Mouse (Mus musculus): ENCODE data around the gene Iqcf6.

Gene Iqcf6

DNA sequence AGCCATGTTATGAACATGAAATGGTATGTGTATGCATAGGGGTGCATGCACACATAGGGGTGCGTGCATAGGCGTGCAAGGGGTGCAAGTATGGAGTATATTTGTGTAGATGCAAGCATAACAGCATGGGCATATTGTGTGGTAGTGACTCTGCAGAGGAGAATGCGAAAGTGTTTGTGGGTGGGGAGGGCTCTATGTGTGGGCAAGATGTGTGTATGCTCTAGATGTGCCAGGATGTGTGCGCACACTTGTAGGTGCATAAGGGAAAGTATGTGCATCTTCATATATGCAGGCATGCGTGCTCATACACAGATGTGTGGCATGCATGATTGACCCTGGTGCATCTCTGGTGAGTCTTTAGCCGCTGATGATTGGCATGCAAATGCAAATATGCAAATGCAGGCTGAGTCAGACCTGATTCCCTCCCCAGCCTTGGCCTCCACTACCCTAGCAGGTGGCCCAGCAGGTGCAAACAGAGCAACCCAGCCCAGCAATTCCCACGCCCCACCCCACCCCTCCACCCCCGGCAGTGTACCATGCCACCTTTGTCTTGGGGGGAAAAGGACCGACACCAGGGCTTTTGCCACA, 19.4 kb downstream of the Iqcf6 start:
- TF ChIP-seq GATA4 (IDR thresholded peaks at IDR 0.05; ENCODE audit: insufficient replicate concordance, low read length), result no peak

DNA sequence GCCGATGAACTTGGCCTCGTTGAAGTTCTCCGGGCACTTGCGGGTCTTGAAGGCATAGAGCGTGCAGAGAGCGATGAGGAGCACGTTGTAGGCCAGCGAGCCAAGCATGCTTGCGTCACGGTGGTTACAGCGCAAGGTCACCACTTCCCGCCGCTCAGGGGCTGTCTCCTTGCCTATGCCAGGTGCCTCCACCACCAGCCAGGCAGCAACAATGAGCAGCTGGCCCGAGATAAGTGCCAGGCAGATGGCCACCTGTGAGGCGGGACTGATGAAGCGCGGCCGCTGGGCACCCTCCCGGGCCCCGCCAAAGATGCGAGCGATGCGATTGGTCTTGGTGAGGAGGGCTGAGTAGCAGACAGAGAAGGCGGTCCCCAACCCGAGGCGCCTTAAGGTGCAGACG, 20.8 kb downstream of the Iqcf6 start:
- TF ChIP-seq GATA4 (IDR thresholded peaks at IDR 0.05; ENCODE audit: insufficient replicate concordance, low read length), result no peak

DNA sequence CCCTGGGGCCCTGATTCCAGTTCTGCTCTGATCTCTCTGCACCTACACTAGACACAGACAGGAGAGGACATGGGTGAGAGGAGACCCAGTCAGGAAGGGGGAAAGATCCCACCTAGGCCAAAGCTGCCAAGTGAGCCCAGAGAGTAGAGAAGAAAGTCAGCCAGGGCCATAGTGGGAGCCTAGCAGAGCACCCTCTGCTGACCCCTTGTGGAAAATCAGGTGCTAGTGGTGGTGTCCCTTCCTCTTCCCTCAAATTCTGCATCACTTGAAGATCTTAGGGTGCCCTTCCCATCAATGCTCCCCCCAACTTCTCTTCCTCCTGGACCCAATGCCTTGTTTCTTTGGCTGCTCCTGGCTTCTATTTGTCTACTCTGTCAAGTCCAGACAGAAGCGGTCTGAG, 26.3 kb downstream of the Iqcf6 start:
- no peak for TF ChIP-seq GATA4 (IDR thresholded peaks at IDR 0.05; ENCODE audit: insufficient replicate concordance, low read length)

DNA sequence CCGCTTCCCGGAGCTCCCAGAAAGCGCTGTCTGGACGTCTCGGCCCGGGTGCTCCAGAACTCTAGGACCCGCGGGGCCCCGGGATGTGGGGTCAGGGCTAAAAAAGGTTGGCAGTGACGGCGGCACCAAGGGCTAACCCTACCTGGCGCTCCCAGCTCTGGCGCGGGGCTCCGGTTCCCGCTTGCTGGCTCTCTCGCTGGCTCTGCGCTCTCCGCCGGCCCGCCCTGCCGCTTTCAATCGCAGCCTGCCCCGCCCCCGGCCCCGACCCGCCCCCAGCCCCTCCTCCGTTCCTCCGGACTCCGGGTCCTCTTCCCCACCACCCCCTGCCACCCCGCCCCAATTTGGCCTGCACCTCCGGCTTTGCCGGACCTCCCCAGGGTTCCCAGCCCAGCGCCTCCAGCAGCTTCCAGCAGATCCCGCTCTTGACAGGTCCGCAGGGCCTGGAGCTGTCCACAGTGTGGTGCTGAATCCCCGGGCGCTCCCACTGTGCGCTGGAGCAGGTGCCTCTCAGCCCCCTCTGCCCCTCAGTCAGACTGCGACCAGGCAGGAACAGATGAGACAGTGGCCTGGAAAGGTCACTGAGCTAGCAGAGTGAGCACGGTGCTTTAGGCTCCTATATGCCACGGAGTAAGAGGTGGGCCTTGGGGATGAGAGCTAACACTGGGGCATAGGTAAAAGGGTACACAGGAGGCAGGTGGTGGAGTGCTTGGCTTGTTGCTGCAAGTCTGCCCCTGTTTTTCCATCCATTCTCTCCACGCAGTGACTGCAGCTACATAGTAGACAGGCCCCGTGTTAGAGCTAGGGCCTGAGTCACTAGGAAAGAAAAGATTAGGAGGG, 29.7 kb downstream of the Iqcf6 start, which contains the start of gene Grm2:
TSS of gene Grm2 (minus strand) at position 199 of the 837 bp plus-strand sequence.
- no peak for TF ChIP-seq GATA4 (IDR thresholded peaks at IDR 0.05; ENCODE audit: insufficient replicate concordance, low read length)

DNA sequence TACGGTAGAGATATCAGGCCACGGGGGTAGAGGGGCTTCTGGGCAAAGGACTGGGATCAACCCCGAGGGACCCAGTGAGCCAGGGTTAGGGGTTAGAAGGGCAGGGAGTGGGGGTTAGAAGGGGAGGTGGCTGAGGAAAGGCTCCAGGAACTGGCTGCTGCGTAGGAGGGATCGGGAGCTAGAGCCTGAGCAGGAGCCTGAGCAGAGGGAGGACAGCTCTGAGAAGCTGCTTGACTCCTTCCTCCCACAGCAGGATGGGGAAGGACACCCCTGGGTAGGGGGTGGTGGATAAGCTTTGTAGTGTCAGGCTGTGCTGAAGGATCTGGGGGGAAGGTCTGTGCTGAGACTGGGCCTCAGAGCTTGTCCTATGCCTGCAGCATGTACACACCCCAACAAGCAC, 30.4 kb downstream of the Iqcf6 start:
- TF ChIP-seq GATA4 (IDR thresholded peaks at IDR 0.05; ENCODE audit: insufficient replicate concordance, low read length), result no peak

DNA sequence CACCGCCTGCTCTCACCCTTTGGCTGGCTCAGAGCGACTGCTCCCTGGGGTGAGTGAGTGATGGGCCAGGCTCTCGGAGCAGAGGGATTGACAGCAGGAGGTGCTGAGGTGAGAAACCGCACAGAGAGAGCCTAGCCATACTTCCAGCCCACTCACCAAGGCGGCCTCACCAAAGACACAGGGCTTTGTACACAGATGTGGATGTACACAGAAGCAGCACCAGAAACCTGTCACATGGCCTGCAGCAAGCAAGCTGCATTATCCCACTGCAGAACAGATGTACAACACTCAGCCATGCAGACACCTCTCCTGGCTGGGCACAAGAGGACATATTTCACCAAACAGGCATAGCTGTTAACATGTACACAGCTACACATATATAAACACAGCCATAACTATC, 31.2 kb downstream of the Iqcf6 start:
- no peak for TF ChIP-seq GATA4 (IDR thresholded peaks at IDR 0.05; ENCODE audit: insufficient replicate concordance, low read length)

DNA sequence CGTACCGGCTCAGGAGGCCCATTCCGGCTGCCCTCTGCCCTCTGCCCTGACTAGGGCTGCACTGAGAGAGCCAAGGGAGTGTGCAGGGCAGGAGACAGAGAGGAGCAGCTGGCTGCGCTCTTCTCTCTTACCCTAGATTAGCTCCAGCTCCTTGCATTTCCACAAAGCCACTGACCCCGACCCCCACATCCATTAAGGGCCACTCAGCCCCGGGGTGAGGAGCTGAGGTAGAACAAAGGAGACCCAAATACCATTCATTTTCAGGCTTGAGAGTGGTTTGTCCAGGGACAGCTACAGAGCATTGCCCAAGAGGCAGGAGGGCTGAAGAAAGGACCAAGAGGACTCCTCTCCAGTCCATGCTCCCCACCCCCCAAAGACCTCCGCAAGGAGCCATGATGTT, 33.1 kb downstream of the Iqcf6 start:
- TF ChIP-seq GATA4 (IDR thresholded peaks at IDR 0.05; ENCODE audit: insufficient replicate concordance, low read length), result no peak

DNA sequence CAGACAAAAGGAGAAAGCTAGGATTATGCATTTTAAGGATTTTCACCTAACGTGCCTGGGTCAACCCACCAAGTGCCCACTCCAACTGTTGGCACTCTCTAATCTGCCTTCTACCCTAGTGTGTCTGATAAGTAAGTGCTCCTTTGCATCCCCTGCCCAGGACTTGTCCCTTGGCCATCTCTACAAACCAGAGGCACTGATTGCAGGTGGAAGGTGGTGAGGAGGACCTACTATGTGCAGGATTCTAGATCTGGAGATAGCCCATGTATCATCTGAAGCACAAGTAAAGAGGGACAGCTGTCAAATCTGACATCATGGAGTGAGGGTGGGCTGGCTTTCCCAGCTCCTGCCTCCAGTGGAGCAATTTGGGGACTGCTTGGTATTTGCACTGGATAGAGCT, 33.6 kb downstream of the Iqcf6 start:
- TF ChIP-seq GATA4 (IDR thresholded peaks at IDR 0.05; ENCODE audit: insufficient replicate concordance, low read length), result no peak

DNA sequence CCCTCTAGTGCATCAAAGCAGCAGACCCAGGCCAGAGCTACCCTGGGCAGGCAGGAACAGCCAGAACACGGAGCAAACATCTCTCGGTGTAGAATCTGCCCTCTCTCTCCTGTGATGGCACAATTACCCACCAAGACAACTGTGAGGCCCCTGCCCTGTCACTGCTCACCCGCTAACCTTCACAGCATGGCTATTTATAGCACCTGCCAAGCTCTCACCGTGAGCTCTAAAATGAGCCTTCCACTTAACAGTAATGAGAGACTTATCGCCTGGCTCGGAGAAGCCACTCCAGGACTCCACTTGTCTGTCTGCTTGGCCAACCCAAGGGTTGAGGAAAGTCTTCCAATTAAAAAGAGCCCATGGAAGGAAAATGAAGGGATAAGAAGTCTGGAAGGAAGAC, 36.8 kb downstream of the Iqcf6 start:
- TF ChIP-seq GATA4 (IDR thresholded peaks at IDR 0.05; ENCODE audit: insufficient replicate concordance, low read length), result no peak

DNA sequence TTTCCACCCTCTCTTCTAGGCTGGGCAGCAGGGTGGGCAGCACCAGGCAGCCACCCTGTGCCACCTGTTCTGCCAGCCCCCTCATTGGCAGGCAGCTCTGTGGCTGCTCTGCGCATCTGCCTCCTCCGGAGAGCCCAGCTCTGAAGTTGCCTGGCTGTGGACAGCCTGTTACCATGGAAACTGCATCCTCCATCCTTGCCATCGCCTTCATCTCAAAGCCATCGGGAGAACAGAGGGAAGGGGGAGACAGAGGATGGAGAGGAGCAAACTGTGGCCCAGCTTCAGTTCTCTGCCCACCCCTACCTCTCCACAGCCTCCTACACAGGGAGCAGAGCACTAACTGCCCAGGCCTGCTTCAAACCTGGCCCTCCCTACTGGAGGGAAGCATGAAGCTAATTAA, 38.1 kb downstream of the Iqcf6 start:
- no peak for TF ChIP-seq GATA4 (IDR thresholded peaks at IDR 0.05; ENCODE audit: insufficient replicate concordance, low read length)

DNA sequence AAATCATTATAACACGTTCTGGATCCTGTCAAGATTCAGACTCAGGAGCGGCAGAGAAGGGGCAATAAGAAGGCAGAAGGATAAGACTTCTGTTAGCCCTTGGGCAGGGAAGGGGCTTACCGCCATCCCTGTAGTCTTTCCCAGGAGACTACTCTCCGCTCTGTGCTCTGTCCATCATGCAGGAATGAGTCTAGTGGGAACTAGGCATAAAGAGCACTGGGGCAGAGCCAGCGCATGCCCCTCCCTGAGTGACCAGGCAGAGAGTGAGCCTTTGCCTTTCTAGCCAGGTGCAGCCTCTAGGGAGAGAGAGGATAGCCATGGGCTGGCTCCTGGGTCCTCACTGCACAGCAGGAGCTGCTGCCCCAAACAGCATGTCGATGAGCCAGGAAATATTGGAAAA, 38.5 kb downstream of the Iqcf6 start:
- no peak for TF ChIP-seq GATA4 (IDR thresholded peaks at IDR 0.05; ENCODE audit: insufficient replicate concordance, low read length)

DNA sequence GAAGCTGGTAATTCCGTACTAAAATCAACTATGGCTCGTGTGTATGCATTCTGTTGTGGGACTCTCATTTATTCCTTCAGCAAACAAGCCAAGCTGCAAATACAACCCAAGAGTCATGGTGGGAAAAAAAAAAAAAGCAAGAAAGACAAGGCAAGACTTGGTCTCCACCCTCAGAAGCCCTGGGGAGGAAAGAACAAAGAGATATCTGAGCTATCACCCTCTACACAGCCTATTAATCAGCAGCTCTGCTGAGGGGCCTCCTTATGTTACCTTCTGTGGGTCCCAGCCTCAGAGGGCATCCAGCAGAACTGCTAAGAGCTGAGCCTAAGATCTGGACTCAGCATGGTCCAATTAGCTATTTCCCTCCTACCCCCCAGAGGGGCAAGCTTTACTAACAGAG, 47.5 kb downstream of the Iqcf6 start:
- no peak for TF ChIP-seq GATA4 (IDR thresholded peaks at IDR 0.05; ENCODE audit: insufficient replicate concordance, low read length)

DNA sequence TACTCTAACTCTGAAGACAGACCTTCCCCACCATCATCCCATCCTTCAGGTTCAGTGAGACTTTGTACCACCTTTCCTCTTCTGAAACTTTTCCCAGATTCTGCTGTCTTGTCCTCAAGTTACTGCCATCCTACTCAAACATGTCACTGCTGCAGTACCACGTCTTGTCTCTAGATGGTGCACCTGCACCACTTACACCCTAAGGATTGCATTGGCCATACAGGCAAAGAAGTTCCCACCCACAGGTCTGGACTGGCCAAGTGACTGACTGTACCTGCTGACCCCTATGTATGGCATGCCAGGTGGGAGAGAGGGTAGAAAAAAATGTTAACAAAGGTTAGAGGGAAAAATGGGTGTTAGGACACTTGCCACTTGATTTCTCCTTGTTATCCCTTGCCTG, 49.1 kb downstream of the Iqcf6 start:
- TF ChIP-seq GATA4 (IDR thresholded peaks at IDR 0.05; ENCODE audit: insufficient replicate concordance, low read length), result no peak

DNA sequence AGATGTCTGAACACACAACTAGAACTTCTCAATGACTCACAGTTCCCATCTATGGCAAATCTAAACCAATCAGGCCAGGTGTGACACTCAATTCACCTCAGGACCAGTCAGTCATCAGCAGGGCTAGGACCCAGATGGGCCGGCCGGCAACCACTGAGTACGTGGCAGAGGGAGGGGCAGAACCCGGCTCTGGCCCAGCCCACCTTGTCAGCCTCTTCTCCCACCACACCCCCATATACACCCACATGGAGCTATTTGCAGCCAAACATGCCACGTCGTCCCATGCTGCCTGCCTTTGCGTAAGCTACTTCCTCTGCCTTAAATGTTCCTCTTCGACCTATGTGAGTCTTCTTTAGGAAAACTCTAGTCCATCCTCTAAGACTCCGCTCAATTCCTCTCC, 49.6 kb downstream of the Iqcf6 start:
- no peak for TF ChIP-seq GATA4 (IDR thresholded peaks at IDR 0.05; ENCODE audit: insufficient replicate concordance, low read length)

DNA sequence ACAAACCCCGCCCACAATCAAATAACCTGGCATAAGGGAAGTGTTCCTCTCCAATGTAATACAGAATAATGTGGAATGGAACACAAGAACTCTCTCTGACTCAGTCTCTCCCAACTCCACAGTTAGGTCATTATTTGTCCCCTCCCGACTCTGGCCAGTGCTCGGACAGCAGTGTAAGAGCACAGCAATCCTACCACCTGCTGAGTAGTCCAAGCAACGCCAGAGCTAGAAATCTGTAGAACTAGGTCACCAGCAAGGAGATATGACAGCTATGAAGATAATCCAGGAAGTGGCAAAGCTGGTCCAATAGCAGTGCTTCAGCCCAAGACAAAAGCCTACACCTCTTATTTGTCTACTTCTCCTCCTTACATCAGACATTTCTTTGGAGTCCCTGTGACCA, 50.2 kb downstream of the Iqcf6 start:
- TF ChIP-seq GATA4 (IDR thresholded peaks at IDR 0.05; ENCODE audit: insufficient replicate concordance, low read length), result no peak

Data from liver, adult (tissue).